Mouse (Mus musculus): ENCODE measurements around the gene Ptges3l.
"Not testable (repeated sequence)": the region's sequence is repeated elsewhere in the genome, so short reads cannot be mapped to it uniquely, and the experiment has no call there.

Gene Ptges3l

GRCm38 (mm10) chr11:101424925-101425813 is at the start of gene Ptges3l, which contains the start of gene Rundc1:
Gene Ptges3l, minus strand, starts transcription at chr11:101425333.
Gene Rundc1, plus strand, starts transcription at chr11:101425085.
- peak; percentile 98 for DNase-seq (ENCODE audit: low read depth, low spot score)

- DNase-seq (ENCODE audit: low read depth, low spot score) = no peak
These were observed 49.2 kb upstream of the Ptges3l start for GRCm38 (mm10) chr11:101474298-101474697.

DNA sequence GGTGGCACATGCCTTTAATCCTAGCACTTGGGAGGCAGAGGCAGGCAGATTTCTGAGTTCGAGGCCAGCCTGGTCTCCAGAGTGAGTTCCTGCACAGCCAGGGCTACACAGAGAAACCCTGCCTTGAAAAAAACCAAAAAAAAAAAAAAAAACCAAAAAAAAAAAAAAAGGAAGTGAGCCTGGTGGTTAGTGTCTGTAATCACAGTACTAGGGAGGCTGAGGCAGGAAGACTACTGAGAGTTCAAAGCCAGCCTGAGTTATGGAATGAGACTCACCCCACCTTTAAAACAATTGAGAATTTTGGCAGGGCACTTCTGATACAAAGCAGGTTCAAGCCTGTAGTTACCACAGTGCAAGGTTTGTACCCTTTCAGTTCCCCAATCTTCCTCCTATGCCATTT is 48.6 kb upstream of the Ptges3l start:
- not testable (repeated sequence) for DNase-seq (ENCODE audit: low read depth, low spot score)

DNA sequence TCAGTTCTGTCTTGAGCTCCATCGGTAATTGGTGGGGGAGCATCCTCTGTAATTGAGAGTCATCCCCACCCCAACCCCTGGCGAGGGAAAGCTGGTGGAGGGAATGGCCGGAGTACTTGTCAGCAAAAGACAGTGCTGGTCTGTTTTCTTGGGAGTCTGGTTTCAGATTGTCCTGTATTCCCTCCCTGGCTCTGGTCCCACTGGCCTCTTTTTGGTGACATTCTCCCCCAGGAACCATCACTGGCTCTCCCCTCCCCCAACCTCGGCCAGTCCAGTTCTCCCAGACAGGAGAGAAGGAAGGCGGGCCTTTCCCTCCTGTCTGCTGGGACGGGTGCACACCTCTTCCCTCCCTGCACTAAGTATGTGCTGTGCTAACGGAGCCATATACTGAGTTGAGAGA is 47.2 kb upstream of the Ptges3l start:
- DNase-seq (ENCODE audit: low read depth, low spot score) = no peak

DNA sequence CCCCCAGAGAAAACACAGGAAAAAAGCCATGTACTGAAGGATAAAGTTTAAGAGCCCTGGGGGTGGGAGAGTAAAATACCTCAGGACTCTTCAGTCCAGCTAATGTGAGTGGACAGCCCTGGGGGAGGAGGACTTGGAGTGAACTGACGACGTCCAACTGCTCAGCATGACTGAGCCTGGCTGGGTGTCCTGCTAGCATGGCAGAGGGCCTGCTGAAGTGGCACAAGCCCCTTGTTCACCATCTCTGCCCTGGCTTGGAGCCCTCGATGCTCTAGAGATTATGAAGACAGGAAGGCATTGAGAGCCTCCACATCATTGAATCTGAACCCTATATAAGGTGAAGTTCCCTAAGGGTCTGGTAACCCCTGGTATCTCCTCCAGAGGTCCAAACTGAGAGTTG is 46.8 kb upstream of the Ptges3l start:
- DNase-seq (ENCODE audit: low read depth, low spot score) = no peak

GRCm38 (mm10) chr11:101470206-101470605 is 45.1 kb upstream of the Ptges3l start:
- peak; percentile 71 for DNase-seq (ENCODE audit: low read depth, low spot score)

- DNase-seq (ENCODE audit: low read depth, low spot score) = no peak
These were observed 44.0 kb upstream of the Ptges3l start for GRCm38 (mm10) chr11:101469155-101469554.

DNA sequence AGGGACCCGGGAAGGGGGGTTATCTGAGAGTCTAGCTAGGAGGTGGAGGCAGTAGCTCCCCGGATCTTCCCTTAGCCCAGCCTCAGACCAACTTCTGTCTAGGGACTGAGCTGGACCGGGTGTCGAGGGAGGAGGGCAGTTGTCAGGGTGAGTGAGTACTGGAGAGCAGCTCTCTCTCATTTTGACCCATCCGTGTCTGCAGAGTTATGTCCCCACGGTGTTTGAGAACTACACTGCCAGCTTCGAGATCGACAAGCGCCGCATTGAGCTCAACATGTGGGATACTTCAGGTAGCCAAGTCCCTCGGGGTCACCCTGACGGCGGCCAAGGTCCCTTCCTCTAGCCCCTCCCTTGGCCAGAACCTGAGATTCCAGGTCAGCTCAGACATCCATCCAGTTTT is 43.6 kb upstream of the Ptges3l start:
- DNase-seq (ENCODE audit: low read depth, low spot score) = no peak

DNA sequence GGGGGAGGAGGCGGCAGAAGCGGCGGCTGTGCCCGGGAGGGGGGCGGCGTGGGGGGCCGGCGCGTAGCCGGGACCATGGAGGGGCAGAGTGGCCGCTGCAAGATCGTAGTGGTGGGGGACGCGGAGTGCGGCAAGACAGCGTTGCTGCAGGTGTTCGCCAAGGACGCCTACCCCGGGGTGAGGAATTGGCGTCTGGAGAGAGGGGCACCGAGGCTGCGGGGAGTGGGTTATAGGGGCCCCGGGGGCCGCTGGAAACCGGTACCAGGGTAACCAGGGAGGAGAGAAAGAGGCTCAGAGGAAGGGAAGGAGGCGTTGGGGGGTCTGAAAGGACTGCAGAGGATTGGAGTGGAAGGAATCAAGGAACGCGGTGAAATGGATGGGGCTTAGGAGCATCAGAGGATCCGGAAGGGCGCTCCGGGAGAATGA is 43.1 kb upstream of the Ptges3l start:
- DNase-seq (ENCODE audit: low read depth, low spot score) = no peak

- peak; percentile 86 for DNase-seq (ENCODE audit: low read depth, low spot score)
These were observed 42.5 kb upstream of the Ptges3l start for GRCm38 (mm10) chr11:101467477-101468262.

DNA sequence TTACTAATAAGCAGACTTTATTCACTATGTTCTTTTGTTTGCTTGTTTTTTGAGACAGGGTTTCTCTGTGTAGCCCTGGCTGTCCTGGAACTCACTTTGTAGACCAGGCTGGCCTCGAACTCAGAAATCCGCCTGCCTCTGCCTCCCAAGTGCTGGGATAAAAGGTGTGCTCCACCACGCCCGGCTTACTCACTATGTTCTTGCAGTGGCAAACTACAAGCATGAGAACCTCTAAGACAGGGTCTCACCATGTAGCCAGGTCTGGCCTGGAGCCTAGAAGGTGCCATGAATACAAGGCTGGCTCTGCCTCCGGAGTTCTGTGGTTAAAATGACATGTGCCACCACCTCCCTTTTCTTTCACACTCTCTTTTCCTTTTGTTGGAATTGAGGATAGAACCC is 41.4 kb upstream of the Ptges3l start:
- DNase-seq (ENCODE audit: low read depth, low spot score) = not testable (repeated sequence)

GRCm38 (mm10) chr11:101465869-101466551 is 40.9 kb upstream of the Ptges3l start, which contains the start of gene Vat1:
Gene Vat1, minus strand, starts transcription at chr11:101466230.
- peak; percentile 76 for DNase-seq (ENCODE audit: low read depth, low spot score)

GRCm38 (mm10) chr11:101465101-101465868 is 40.2 kb upstream of the Ptges3l start:
- DNase-seq (ENCODE audit: low read depth, low spot score) = peak; percentile 88

- DNase-seq (ENCODE audit: low read depth, low spot score) = peak; percentile 68
These were observed 39.3 kb upstream of the Ptges3l start, which contains the start of gene Rnd2 for GRCm38 (mm10) chr11:101464211-101465100. Gene Rnd2, plus strand, starts transcription at chr11:101464999.

- DNase-seq (ENCODE audit: low read depth, low spot score) = no peak
These were observed 37.7 kb upstream of the Ptges3l start for GRCm38 (mm10) chr11:101462583-101463440.

- no peak for DNase-seq (ENCODE audit: low read depth, low spot score)
These were observed 37.0 kb upstream of the Ptges3l start for GRCm38 (mm10) chr11:101462141-101462540.

DNA sequence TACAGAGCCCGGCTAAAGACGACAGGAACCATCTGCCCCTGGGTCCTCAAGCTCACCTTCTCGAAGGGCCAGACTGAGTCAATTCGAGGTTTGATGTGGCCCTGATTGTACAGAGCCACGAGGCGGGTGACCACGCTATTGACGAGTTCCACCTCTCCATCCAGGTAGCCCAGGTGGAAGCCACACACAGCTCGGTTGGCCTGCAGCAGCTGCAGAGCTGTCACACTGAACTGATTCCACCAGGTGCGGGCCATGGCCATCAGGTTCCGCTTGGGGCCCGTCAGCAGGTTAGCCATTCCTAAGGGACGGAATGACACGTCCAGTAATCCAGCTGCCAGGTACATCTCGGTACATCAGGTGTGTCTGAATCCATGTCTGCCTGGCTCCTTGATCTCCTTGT is 35.2 kb upstream of the Ptges3l start:
- no peak for DNase-seq (ENCODE audit: low read depth, low spot score)

DNA sequence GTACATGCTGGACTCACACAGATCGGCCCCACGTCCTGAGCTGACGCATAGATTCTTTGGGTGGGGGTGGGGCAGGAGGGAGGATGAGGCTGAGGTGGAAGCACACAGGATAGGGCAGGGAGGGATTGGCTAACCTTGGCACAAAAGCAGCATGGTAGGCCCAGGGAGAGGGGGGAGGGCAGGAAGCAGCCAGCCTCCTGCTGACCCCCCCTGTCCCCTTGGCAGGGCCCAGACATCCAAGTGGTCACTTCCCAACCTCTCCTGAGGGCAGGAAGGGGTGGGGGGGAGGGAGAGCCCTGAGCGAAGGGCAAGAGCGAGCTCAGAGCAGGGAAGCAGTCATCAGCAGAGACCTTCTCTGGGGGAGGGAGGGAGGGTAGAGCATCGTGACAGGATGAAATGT is 34.6 kb upstream of the Ptges3l start:
- DNase-seq (ENCODE audit: low read depth, low spot score) = no peak

DNA sequence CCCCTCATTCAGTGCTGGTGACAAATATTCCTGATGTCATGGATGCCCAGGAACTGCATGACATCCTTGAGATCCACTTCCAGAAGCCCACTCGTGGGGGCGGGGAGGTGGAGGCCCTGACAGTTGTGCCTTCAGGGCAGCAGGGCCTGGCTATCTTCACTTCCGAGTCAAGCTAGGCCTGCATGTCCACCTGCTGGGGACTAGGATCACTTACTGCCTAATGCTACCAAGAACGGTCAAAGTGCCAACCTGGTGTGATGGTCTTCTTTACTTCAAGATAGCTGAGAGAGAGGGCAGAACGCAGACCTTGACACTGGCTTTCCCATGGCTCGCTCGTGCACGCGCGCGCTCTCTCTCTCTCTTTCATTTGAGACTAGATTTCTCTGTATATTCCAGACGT is 33.1 kb upstream of the Ptges3l start:
- DNase-seq (ENCODE audit: low read depth, low spot score) = no peak

Data from ZHBTc4 (cell line).